Mouse (Mus musculus) ZHBTc4 (cell line): ENCODE data around the gene Olfr547.

Source experiments
- DNase-seq: peaks from one replicate; pipeline ENCODE4 v3.0.0-alpha.2; 2011; ENCODE audit warnings: low read depth, low spot score

Gene Olfr547

GRCm38 (mm10) chr7:102566219-102566618, 31.7 kb downstream of the Olfr547 start:
- no peak for DNase-seq

DNA sequence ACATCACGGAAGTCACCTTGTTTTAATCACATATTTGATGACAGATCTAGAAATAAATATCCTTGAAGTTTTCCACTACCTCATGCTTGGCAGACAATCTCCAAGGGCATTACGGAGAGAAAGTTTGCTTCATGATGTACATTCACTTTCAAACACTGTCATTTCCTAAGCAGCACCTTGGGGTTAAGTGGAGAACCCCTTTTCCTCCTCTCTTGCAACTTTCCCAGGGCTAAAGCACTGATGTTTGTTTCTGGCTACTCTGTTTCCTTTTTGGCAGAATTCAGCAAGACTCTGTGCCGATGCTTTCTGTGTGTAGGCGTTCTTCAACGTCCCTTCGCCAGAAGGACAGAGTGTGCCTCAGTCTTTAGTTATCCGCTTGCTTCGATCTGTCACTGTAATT, 36.6 kb downstream of the Olfr547 start, which contains the start of gene Olfr550:
Gene Olfr550, plus strand, starts transcription at position 301 of the 400 bp plus-strand sequence.
- no peak for DNase-seq

DNA sequence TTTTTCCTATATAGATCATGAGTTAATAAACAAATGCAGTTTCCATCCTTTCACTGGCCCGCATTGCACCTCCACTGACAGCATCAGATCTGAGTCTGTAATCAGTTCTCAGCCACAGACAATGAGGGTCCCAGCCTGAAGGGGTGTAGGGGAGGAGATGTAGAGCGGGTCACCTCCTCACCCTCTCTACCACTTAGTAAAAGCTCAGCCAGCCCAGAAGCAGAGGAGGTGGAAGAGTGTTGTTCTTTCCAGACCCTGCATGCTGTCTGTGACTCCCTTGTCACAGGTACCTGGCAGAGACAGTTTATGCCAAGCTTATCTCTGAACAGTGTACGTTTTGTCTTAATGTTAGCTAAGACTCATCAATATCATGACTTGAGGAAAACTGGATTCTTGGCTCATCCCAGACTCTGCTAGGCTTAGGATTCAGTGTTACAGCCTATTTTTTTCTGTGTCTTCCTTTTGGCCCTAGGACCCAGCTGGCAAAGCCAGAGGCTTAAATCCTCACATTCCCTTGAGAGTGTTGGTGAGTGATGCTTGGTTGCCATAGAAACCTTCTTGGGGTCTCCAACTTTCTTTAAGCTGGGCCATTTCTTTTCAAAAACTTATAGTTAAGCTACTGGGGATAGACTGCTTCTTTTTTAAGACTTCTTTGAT, 38.8 kb downstream of the Olfr547 start:
- no peak for DNase-seq

GRCm38 (mm10) chr7:102575998-102576397, 41.4 kb downstream of the Olfr547 start:
- DNase-seq = no peak
